Mouse (Mus musculus): ENCODE measurements around the gene Tbxas1. TPM values are rescaled to one million over a fixed set of nuclear protein-coding genes. Genes with fewer than 3 reads are reported as not detected.

The Tbxas1 gene
- total and polyA plus RNA-seq, 2 experiments: 1.1 to 3.5 TPM

- no peak overlapping the region for H3K9ac ChIP-seq (ENCODE audit: low read depth, low read length)
Measured at GRCm38 (mm10) chr6:38882728-38883171, 7.5 kb downstream of the Tbxas1 start.

GRCm38 (mm10) chr6:38884482-38884881 is 9.3 kb downstream of the Tbxas1 start:
- DNase-seq (ENCODE audit: extremely low read depth, low read depth, low spot score): no peak
- no peak for TF ChIP-seq POLR2A (IDR thresholded peaks at IDR 0.05; ENCODE audit: extremely low read depth, insufficient read depth, low read length)
- no peak for TF ChIP-seq CTCF (IDR thresholded peaks at IDR 0.05; ENCODE audit: low read depth, low read length)
- 79% methylated on average over 3 of the region's 3 CpGs for WGBS
- Histone ChIP-seq H3K79me2 (ENCODE audit: control insufficient read depth, insufficient read depth, low read length) (no peaks in the 10 kb centered on the region), H3K36me3 (ENCODE audit: control insufficient read depth, insufficient read depth, low read length) (no peaks in the 10 kb centered on the region), H3K27ac (replicated peaks; ENCODE audit: insufficient read depth, low read depth, low read length) (no peak overlapping the region), H3K27me3 (ENCODE audit: control insufficient read depth, insufficient read depth, low read length) (no peaks in the 10 kb centered on the region), H3K9ac (ENCODE audit: low read depth, low read length) (no peak overlapping the region), H3K4me1 (ENCODE audit: control insufficient read depth, insufficient read depth, low read length) (peaks cover 6% of the 10 kb centered on the region), H3K4me3 (ENCODE audit: insufficient read depth, low read depth, low read length) (no peak overlapping the region)

More at GRCm38 (mm10) chr6:38882728-38883171, 7.5 kb downstream of the Tbxas1 start:
- Histone ChIP-seq H3K27me3 (ENCODE audit: control insufficient read depth, insufficient read depth, low read length) (no peaks in the 10 kb centered on the region), H3K4me3 (ENCODE audit: insufficient read depth, low read depth, low read length) (no peak overlapping the region), H3K79me2 (ENCODE audit: control insufficient read depth, insufficient read depth, low read length) (no peaks in the 10 kb centered on the region), H3K4me1 (ENCODE audit: control insufficient read depth, insufficient read depth, low read length) (peaks cover 6% of the 10 kb centered on the region), H3K27ac (replicated peaks; ENCODE audit: insufficient read depth, low read depth, low read length) (no peak overlapping the region), H3K36me3 (ENCODE audit: control insufficient read depth, insufficient read depth, low read length) (no peaks in the 10 kb centered on the region)
- TF ChIP-seq POLR2A (IDR thresholded peaks at IDR 0.05; ENCODE audit: extremely low read depth, insufficient read depth, low read length): no peak
- 61% methylated on average over 6 of the region's 6 CpGs for WGBS
- DNase-seq (ENCODE audit: extremely low read depth, low read depth, low spot score): no peak

- no peak overlapping the region for H3K4me3 ChIP-seq (ENCODE audit: insufficient read depth, low read depth, low read length)
- H3K27me3 ChIP-seq (ENCODE audit: control insufficient read depth, insufficient read depth, low read length): no peaks in the 10 kb centered on the region
- H3K4me1 ChIP-seq (ENCODE audit: control insufficient read depth, insufficient read depth, low read length): peaks cover 6% of the 10 kb centered on the region
- TF ChIP-seq POLR2A (IDR thresholded peaks at IDR 0.05; ENCODE audit: extremely low read depth, insufficient read depth, low read length): no peak
- no peak for TF ChIP-seq CTCF (IDR thresholded peaks at IDR 0.05; ENCODE audit: low read depth, low read length)
- 80% methylated on average over 1 of the region's 1 CpGs for WGBS
- H3K36me3 ChIP-seq (ENCODE audit: control insufficient read depth, insufficient read depth, low read length): no peaks in the 10 kb centered on the region
- no peaks in the 10 kb centered on the region for H3K79me2 ChIP-seq (ENCODE audit: control insufficient read depth, insufficient read depth, low read length)
- no peak overlapping the region for H3K9ac ChIP-seq (ENCODE audit: low read depth, low read length)
- no peak overlapping the region for H3K27ac ChIP-seq (replicated peaks; ENCODE audit: insufficient read depth, low read depth, low read length)
- no peak for DNase-seq (ENCODE audit: extremely low read depth, low read depth, low spot score)
Measured at GRCm38 (mm10) chr6:38885132-38885531, 9.9 kb downstream of the Tbxas1 start.

GRCm38 (mm10) chr6:38887436-38887835 is 12.2 kb downstream of the Tbxas1 start:
- DNase-seq (ENCODE audit: extremely low read depth, low read depth, low spot score): no peak
- Histone ChIP-seq H3K4me3 (ENCODE audit: insufficient read depth, low read depth, low read length) (no peak overlapping the region), H3K36me3 (ENCODE audit: control insufficient read depth, insufficient read depth, low read length) (no peaks in the 10 kb centered on the region), H3K79me2 (ENCODE audit: control insufficient read depth, insufficient read depth, low read length) (no peaks in the 10 kb centered on the region), H3K27ac (replicated peaks; ENCODE audit: insufficient read depth, low read depth, low read length) (no peak overlapping the region), H3K27me3 (ENCODE audit: control insufficient read depth, insufficient read depth, low read length) (no peaks in the 10 kb centered on the region), H3K9ac (ENCODE audit: low read depth, low read length) (no peak overlapping the region), H3K4me1 (ENCODE audit: control insufficient read depth, insufficient read depth, low read length) (no peaks in the 10 kb centered on the region)
- 84% methylated on average over 4 of the region's 4 CpGs for WGBS
- TF ChIP-seq POLR2A (IDR thresholded peaks at IDR 0.05; ENCODE audit: extremely low read depth, insufficient read depth, low read length) (no peak), CTCF (IDR thresholded peaks at IDR 0.05; ENCODE audit: low read depth, low read length) (no peak)

GRCm38 (mm10) chr6:38889156-38889555 is 14.0 kb downstream of the Tbxas1 start:
- TF ChIP-seq POLR2A (IDR thresholded peaks at IDR 0.05; ENCODE audit: extremely low read depth, insufficient read depth, low read length): no peak
- no peak for TF ChIP-seq CTCF (IDR thresholded peaks at IDR 0.05; ENCODE audit: low read depth, low read length)
- Histone ChIP-seq H3K79me2 (ENCODE audit: control insufficient read depth, insufficient read depth, low read length) (no peaks in the 10 kb centered on the region), H3K4me1 (ENCODE audit: control insufficient read depth, insufficient read depth, low read length) (no peaks in the 10 kb centered on the region), H3K27ac (replicated peaks; ENCODE audit: insufficient read depth, low read depth, low read length) (no peak overlapping the region), H3K9ac (ENCODE audit: low read depth, low read length) (no peak overlapping the region), H3K36me3 (ENCODE audit: control insufficient read depth, insufficient read depth, low read length) (no peaks in the 10 kb centered on the region), H3K27me3 (ENCODE audit: control insufficient read depth, insufficient read depth, low read length) (no peaks in the 10 kb centered on the region), H3K4me3 (ENCODE audit: insufficient read depth, low read depth, low read length) (no peak overlapping the region)
- DNase-seq (ENCODE audit: extremely low read depth, low read depth, low spot score): no peak
- WGBS: 79% methylated on average over 6 of the region's 6 CpGs

- 87% methylated on average over 2 of the region's 2 CpGs for WGBS
- no peak for DNase-seq (ENCODE audit: extremely low read depth, low read depth, low spot score)
- no peak overlapping the region for H3K9ac ChIP-seq (ENCODE audit: low read depth, low read length)
- H3K79me2 ChIP-seq (ENCODE audit: control insufficient read depth, insufficient read depth, low read length): no peaks in the 10 kb centered on the region
- H3K27ac ChIP-seq (replicated peaks; ENCODE audit: insufficient read depth, low read depth, low read length): no peak overlapping the region
- H3K4me3 ChIP-seq (ENCODE audit: insufficient read depth, low read depth, low read length): no peak overlapping the region
- no peak for TF ChIP-seq POLR2A (IDR thresholded peaks at IDR 0.05; ENCODE audit: extremely low read depth, insufficient read depth, low read length)
- TF ChIP-seq CTCF (IDR thresholded peaks at IDR 0.05; ENCODE audit: low read depth, low read length): no peak
- no peaks in the 10 kb centered on the region for H3K27me3 ChIP-seq (ENCODE audit: control insufficient read depth, insufficient read depth, low read length)
- no peaks in the 10 kb centered on the region for H3K4me1 ChIP-seq (ENCODE audit: control insufficient read depth, insufficient read depth, low read length)
- H3K36me3 ChIP-seq (ENCODE audit: control insufficient read depth, insufficient read depth, low read length): no peaks in the 10 kb centered on the region
Measured at GRCm38 (mm10) chr6:38892017-38892416, 16.8 kb downstream of the Tbxas1 start.
